ENCODE assay signal across 10 mouse cellular contexts in genomic region chr13:101509946-101510345, GRCm38 (mm10).
DNase-seq lines count a peak whose midpoint lies in the region; TF ChIP-seq lines count a peak whose summit lies in the region.
"Had no signal": no experiment of that assay in that cellular context is flagged by ENCODE, and none has a peak within 500 bp of the region (broad histone marks: within the 10 kb centered on the region; RNA-seq: fewer than 3 reads in every experiment).

No protein-coding gene starts in this region.

- TF ChIP-seq RAD21 in MEL (IDR thresholded peaks at IDR 0.05; ENCODE audit: low read depth, low read length): peak; percentile 82

- H3K27ac ChIP-seq in kidney, adult 2 months (ENCODE audit: insufficient read depth, low read depth, low read length): 0 out of 2 replicates have a peak overlapping the region, but pooled peaks have one; percentile 28
- no peak overlapping the region for H3K27ac ChIP-seq in MEL (ENCODE audit: control insufficient read depth, low read depth, low read length)
- H3K27ac ChIP-seq in cortical plate, adult 2 months (ENCODE audit: insufficient read depth, low read length): no peak overlapping the region
- no peak overlapping the region for H3K27ac ChIP-seq in liver, adult 2 months (replicated peaks; ENCODE audit: insufficient read depth, low read depth, low read length)
- no peak overlapping the region for H3K27ac ChIP-seq in spleen, adult 2 months (ENCODE audit: insufficient read depth, low read length)
- H3K27ac ChIP-seq: embryonic facial prominence, embryonic 15.5 days; limb, embryonic 12.5 days had no signal

- no peak overlapping the region for H3K4me3 ChIP-seq in kidney, adult 2 months (ENCODE audit: insufficient read depth, low read depth, low read length)
- no peak overlapping the region for H3K4me3 ChIP-seq in MEL (ENCODE audit: control insufficient read depth in 1 of 2, insufficient read depth in 1 of 2, low read depth in 2 of 2, low read length in 2 of 2)
- no peak overlapping the region for H3K4me3 ChIP-seq in cortical plate, adult 2 months (ENCODE audit: insufficient read depth, low read length)
- no peak overlapping the region for H3K4me3 ChIP-seq in liver, adult 2 months (ENCODE audit: insufficient read depth, low read depth, low read length)
- H3K4me3 ChIP-seq in spleen, adult 2 months (ENCODE audit: extremely low read depth, insufficient read depth, insufficient read length): no peak overlapping the region
- H3K4me3 ChIP-seq: embryonic facial prominence, embryonic 15.5 days; limb, embryonic 12.5 days had no signal

- TF ChIP-seq POLR2A in kidney, adult 2 months (IDR thresholded peaks at IDR 0.05; ENCODE audit: low read depth, low read length): no peak
- no peak for TF ChIP-seq POLR2A in MEL (IDR thresholded peaks at IDR 0.05; ENCODE audit: control insufficient read depth in 1 of 2, insufficient read depth in 1 of 2, low read depth in 1 of 2, low read length in 2 of 2, poor library complexity in 1 of 2)
- TF ChIP-seq POLR2A in cortical plate, adult 2 months (IDR thresholded peaks at IDR 0.05; ENCODE audit: extremely low read depth, insufficient read depth, low read length): no peak
- TF ChIP-seq POLR2A in liver, adult 2 months (IDR thresholded peaks at IDR 0.05; ENCODE audit: extremely low read depth, insufficient read depth, low read length): no peak
- TF ChIP-seq POLR2A in spleen, adult 2 months (IDR thresholded peaks at IDR 0.05; ENCODE audit: low read depth, low read length): no peak

- DNase-seq in kidney, adult 2 months: peak; percentile 47
- no peak for DNase-seq in kidney, adult 18-20 months
- peak; percentile 52 for DNase-seq in MEL (ENCODE audit: low read depth, low spot score)
- peak; percentile 52 for DNase-seq in liver, adult 2 months (ENCODE audit: extremely low read depth, low read depth, low spot score)
- peak; percentile 32 to 42 for DNase-seq in spleen, adult 2 months (ENCODE audit: low read depth in 1 of 2, low spot score in 2 of 2)
- DNase-seq in gastrocnemius, postnatal 25 days: no peak
- DNase-seq in Muller cell, postnatal 12 days (ENCODE audit: inconsistent ontology term): no peak

- no peaks in the 10 kb centered on the region for H3K36me3 ChIP-seq in kidney, adult 2 months (ENCODE audit: control insufficient read depth, insufficient read depth, low read length)
- H3K36me3 ChIP-seq in MEL (ENCODE audit: control insufficient read depth in 1 of 2, insufficient read depth in 2 of 2, low read length in 2 of 2): no peaks in the 10 kb centered on the region
- no peaks in the 10 kb centered on the region for H3K36me3 ChIP-seq in liver, adult 2 months (ENCODE audit: control insufficient read depth, insufficient read depth, low read length)
- no peaks in the 10 kb centered on the region for H3K36me3 ChIP-seq in spleen, adult 2 months (ENCODE audit: control insufficient read depth, insufficient read depth, low read length)
- H3K36me3 ChIP-seq: embryonic facial prominence, embryonic 15.5 days; limb, embryonic 12.5 days had no signal

- H3K4me1 ChIP-seq in kidney, adult 2 months (ENCODE audit: control insufficient read depth, insufficient read depth, low read length): peaks cover 16% of the 10 kb centered on the region; the same call in 1 of the 2 replicates
- H3K4me1 ChIP-seq in MEL (ENCODE audit: control insufficient read depth in 1 of 2, insufficient read depth in 2 of 2, low read length in 2 of 2): no peaks in the 10 kb centered on the region
- H3K4me1 ChIP-seq in cortical plate, adult 2 months (ENCODE audit: control insufficient read depth, insufficient read depth, low read length): no peaks in the 10 kb centered on the region
- H3K4me1 ChIP-seq in liver, adult 2 months (ENCODE audit: control insufficient read depth, insufficient read depth, low read length): peaks cover 12% of the 10 kb centered on the region; the same call in 1 of the 2 replicates
- H3K4me1 ChIP-seq in spleen, adult 2 months (ENCODE audit: control insufficient read depth, insufficient read depth, insufficient read length): no peaks in the 10 kb centered on the region
- H3K4me1 ChIP-seq: embryonic facial prominence, embryonic 15.5 days; limb, embryonic 12.5 days had no signal

- no peaks in the 10 kb centered on the region for H3K27me3 ChIP-seq in kidney, adult 2 months (replicated peaks; ENCODE audit: control insufficient read depth, insufficient read depth, low read length)
- H3K27me3 ChIP-seq in MEL (ENCODE audit: control insufficient read depth in 1 of 2, insufficient read depth in 2 of 2, low read length in 2 of 2): no peaks in the 10 kb centered on the region; a peak in 1 of 4 replicates
- no peaks in the 10 kb centered on the region for H3K27me3 ChIP-seq in liver, adult 2 months (ENCODE audit: control insufficient read depth, insufficient read depth, low read length)
- H3K27me3 ChIP-seq in spleen, adult 2 months (ENCODE audit: control insufficient read depth, insufficient read depth, low read length): no peaks in the 10 kb centered on the region
- H3K27me3 ChIP-seq: embryonic facial prominence, embryonic 15.5 days; limb, embryonic 12.5 days had no signal

- 42% methylated on average over 1 of the region's 1 CpGs for WGBS in kidney, adult 2 months
- 68% methylated on average over 1 of the region's 1 CpGs for WGBS in liver, adult 2 months
- 17% methylated on average over 1 of the region's 1 CpGs for WGBS in spleen, adult 2 months

- no peak overlapping the region for H3K9ac ChIP-seq in MEL (ENCODE audit: control insufficient read depth, low read depth, low read length, poor library complexity, severe bottlenecking)
- H3K9ac ChIP-seq in liver, adult 2 months (ENCODE audit: low read depth, low read length): no peak overlapping the region
- H3K9ac ChIP-seq: embryonic facial prominence, embryonic 15.5 days; limb, embryonic 12.5 days had no signal

- H3K9me3 ChIP-seq in MEL (replicated peaks; ENCODE audit: insufficient read depth, low read length): no peaks in the 10 kb centered on the region
- H3K9me3 ChIP-seq: embryonic facial prominence, embryonic 15.5 days; limb, embryonic 12.5 days had no signal

- TF ChIP-seq CTCF in kidney, adult 2 months (conservative IDR thresholded peaks at IDR 0.05; ENCODE audit: insufficient read depth, insufficient read length, low read depth, low read length): 0 out of 2 replicates have a peak, but pooled peaks have one; percentile 4
- TF ChIP-seq CTCF in MEL (IDR thresholded peaks at IDR 0.05 in 2 of 3, conservative IDR thresholded peaks at IDR 0.05 in 1 of 3; ENCODE audit: control insufficient read depth in 1 of 3, insufficient read depth in 1 of 3, low read depth in 2 of 3, low read length in 3 of 3, poor library complexity in 1 of 3, severe bottlenecking in 1 of 3): peak; percentile 20 to 68 (median 25); a peak in 5 of 6 replicates
- TF ChIP-seq CTCF in cortical plate, adult 2 months (IDR thresholded peaks at IDR 0.05; ENCODE audit: extremely low read depth, insufficient read depth, low read length): peak; percentile 30; the same call in 1 of the 2 replicates
- no peak for TF ChIP-seq CTCF in liver, adult 2 months (IDR thresholded peaks at IDR 0.05; ENCODE audit: low read depth, low read length)
- no peak for TF ChIP-seq CTCF in spleen, adult 2 months (IDR thresholded peaks at IDR 0.05; ENCODE audit: extremely low read depth, insufficient read depth, insufficient read length, insufficient replicate concordance)

- no peaks in the 10 kb centered on the region for H3K79me2 ChIP-seq in MEL (ENCODE audit: control insufficient read depth, insufficient read depth, low read length, poor library complexity)
- no peaks in the 10 kb centered on the region for H3K79me2 ChIP-seq in liver, adult 2 months (ENCODE audit: control insufficient read depth, insufficient read depth, low read length)

- TF ChIP-seq EP300 in MEL (IDR thresholded peaks at IDR 0.05; ENCODE audit: low read depth in 1 of 2, low read length in 2 of 2): no peak

TF ChIP-seq in MEL, 35 proteins besides CTCF, POLR2A, EP300 and RAD21:
- TF ChIP-seq SIN3A (IDR thresholded peaks at IDR 0.05; ENCODE audit: low read length) (no peak), ZC3H11A (IDR thresholded peaks at IDR 0.05; ENCODE audit: low read depth, low read length) (peak; percentile 72; the same call in 1 of the 2 replicates), SMC3 (IDR thresholded peaks at IDR 0.05; ENCODE audit: low read depth, low read length) (peak; percentile 84), NELFE (IDR thresholded peaks at IDR 0.05; ENCODE audit: low read depth, low read length) (no peak), UBTF (IDR thresholded peaks at IDR 0.05; ENCODE audit: borderline replicate concordance, insufficient read depth, low read depth, low read length) (no peak), MYB (IDR thresholded peaks at IDR 0.05; ENCODE audit: low read depth, low read length) (no peak), KAT2A (conservative IDR thresholded peaks at IDR 0.05; ENCODE audit: low read depth, low read length) (no peak), ZNF384 (IDR thresholded peaks at IDR 0.05; ENCODE audit: low read depth, low read length) (no peak)

Comparison
In these comparisons a context has a peak if more than half of its experiments do, and no peak if none do; other contexts are left out.
1. DNase-seq: peak in kidney, adult 2 months (single experiment), MEL (single experiment), liver, adult 2 months (single experiment) and spleen, adult 2 months (2 of 2); none in kidney, adult 18-20 months (single experiment), gastrocnemius, postnatal 25 days (single experiment) and Muller cell, postnatal 12 days (single experiment).
2. CTCF ChIP-seq: peak in kidney, adult 2 months (single experiment), MEL (3 of 3) and cortical plate, adult 2 months (single experiment); none in liver, adult 2 months (single experiment) and spleen, adult 2 months (single experiment).